Mouse (Mus musculus) hindbrain, embryonic 12.5 days (tissue): Measurements from ENCODE around the gene Scd1. TPM values are rescaled to one million over a fixed set of nuclear protein-coding genes. Genes with fewer than 3 reads are reported as not detected.

Experiments used
- ATAC-seq: fragments of 200-750 bp; cut with Nextera tagmentation; 2 replicates; pipeline ENCODE4 v1.8.0; 2017; ENCODE audit warnings: moderate TSS enrichment; ENCODE audit not compliant: low FRiP score
- H3K27ac ChIP-seq: fragments of 300-500 bp; sonication (generic); 2 replicates; pipeline ENCODE4 v1.5.1; 2016; ENCODE audit warnings: mild to moderate bottlenecking
- H3K27me3 ChIP-seq: fragments of 300-500 bp; sonication (generic); 2 replicates; pipeline ENCODE4 v1.6.1; 2016; ENCODE audit warnings: mild to moderate bottlenecking
- H3K36me3 ChIP-seq: fragments of 300-500 bp; sonication (generic); 2 replicates; pipeline ENCODE4 v1.6.1; 2016; ENCODE audit warnings: mild to moderate bottlenecking
- H3K4me1 ChIP-seq: fragments of 300-500 bp; sonication (generic); 2 replicates; pipeline ENCODE4 v1.6.1; 2016
- H3K4me2 ChIP-seq: fragments of 300-500 bp; sonication (generic); replicated peaks from 2 replicates; pipeline ENCODE4 v1.6.1; 2016; ENCODE audit warnings: mild to moderate bottlenecking
- H3K4me3 ChIP-seq: fragments of 300-500 bp; sonication (generic); 2 replicates; pipeline ENCODE4 v1.5.1; 2016; ENCODE audit warnings: mild to moderate bottlenecking
- H3K9ac ChIP-seq: fragments of 300-500 bp; sonication (generic); 2 replicates; pipeline ENCODE4 v1.6.1; 2016; ENCODE audit warnings: mild to moderate bottlenecking, moderate library complexity
- H3K9me3 ChIP-seq: fragments of 300-500 bp; sonication (generic); replicated peaks from 2 replicates; pipeline ENCODE4 v1.6.1; 2016; ENCODE audit warnings: mild to moderate bottlenecking
- WGBS: fragments of 180-500 bp; shearing (Covaris S2); methylation state at CpG from one replicate; pipeline ENCODE4 v1.1.7; 2016; 5-methylcytosine and 5-hydroxymethylcytosine counted together
- polyA plus RNA-seq: library from polyadenylated mRNA; unstranded; fragments of >200 nt; fragmentation: Nextera tagmentation; extraction: Ambion mirVana; gene quantifications from 2 replicates; pipeline ENCODE4 v1.2.1, GENCODE M21; 2016

The Scd1 gene
- polyA plus RNA-seq, 1 experiment from 2014 or later = 7.8 TPM

GRCm38 (mm10) chr19:44418544-44418943 is 10.9 kb upstream of the Scd1 start:
- Histone ChIP-seq H3K36me3 (no peaks in the 10 kb centered on the region), H3K27ac (no peak overlapping the region), H3K4me3 (no peak overlapping the region), H3K9ac (no peak overlapping the region), H3K27me3 (0 out of 2 replicates have a peak, but pooled peaks cover 3% of the 10 kb centered on the region), H3K9me3 (no peaks in the 10 kb centered on the region), H3K4me2 (no peak overlapping the region), H3K4me1 (no peaks in the 10 kb centered on the region)
- WGBS = 63% methylated on average over 9 of the region's 9 CpGs
- ATAC-seq = no peak

GRCm38 (mm10) chr19:44418061-44418460 is 10.4 kb upstream of the Scd1 start:
- no peak for ATAC-seq
- Histone ChIP-seq H3K4me3 (no peak overlapping the region), H3K36me3 (no peaks in the 10 kb centered on the region), H3K27me3 (0 out of 2 replicates have a peak, but pooled peaks cover 3% of the 10 kb centered on the region), H3K4me1 (no peaks in the 10 kb centered on the region), H3K9ac (no peak overlapping the region), H3K27ac (no peak overlapping the region), H3K9me3 (no peaks in the 10 kb centered on the region), H3K4me2 (no peak overlapping the region)
- 90% methylated on average over 5 of the region's 5 CpGs for WGBS

DNA sequence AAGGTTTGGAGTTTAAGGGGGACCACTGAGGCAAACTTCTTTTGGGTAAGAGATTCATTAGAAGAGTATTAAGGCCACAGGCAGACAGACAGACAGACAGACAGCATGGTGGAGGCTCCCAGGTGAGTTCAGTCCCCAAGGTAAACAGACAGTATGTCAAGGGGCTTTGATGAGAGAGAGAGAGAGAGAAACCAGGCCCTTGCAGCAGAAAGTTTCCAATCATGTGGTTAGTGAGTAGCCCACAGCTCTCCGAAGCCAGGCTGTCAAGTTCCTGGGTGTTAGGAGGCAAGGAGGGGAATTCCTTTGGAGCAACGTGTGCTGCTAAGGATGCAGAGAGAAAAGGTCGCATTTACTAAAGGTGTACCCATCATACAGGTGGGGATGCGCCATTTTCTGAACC is 9.8 kb upstream of the Scd1 start:
- Histone ChIP-seq H3K4me1 (no peaks in the 10 kb centered on the region), H3K4me3 (no peak overlapping the region), H3K27ac (no peak overlapping the region), H3K9ac (no peak overlapping the region), H3K4me2 (no peak overlapping the region), H3K27me3 (0 out of 2 replicates have a peak, but pooled peaks cover 3% of the 10 kb centered on the region), H3K36me3 (no peaks in the 10 kb centered on the region), H3K9me3 (no peaks in the 10 kb centered on the region)
- 65% methylated on average over 4 of the region's 4 CpGs for WGBS
- ATAC-seq = no peak

DNA sequence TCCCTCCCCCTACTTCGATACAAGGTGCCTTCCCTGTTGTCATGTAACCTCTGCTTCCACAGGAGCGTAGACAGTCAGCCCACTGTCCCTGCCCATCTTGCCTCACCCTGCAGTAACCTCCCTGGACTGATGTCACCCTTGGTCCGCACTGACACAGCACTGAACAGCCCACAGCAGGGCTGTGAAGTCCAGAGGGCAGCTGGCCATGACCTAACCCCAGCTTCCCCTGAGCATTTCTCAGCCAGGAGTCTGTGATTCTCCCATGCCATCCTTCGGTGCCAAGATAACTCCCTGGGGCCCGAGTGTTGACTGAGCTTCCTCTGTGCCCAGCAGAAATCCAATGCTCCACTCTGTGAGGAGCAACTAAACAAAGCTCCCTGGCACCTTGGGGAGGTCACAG is 8.6 kb upstream of the Scd1 start:
- H3K9me3 ChIP-seq = no peaks in the 10 kb centered on the region

GRCm38 (mm10) chr19:44415464-44415863 is 7.8 kb upstream of the Scd1 start:
- no peaks in the 10 kb centered on the region for H3K4me1 ChIP-seq
- no peak overlapping the region for H3K27ac ChIP-seq
- no peak overlapping the region for H3K4me3 ChIP-seq
- no peak overlapping the region for H3K9ac ChIP-seq
- WGBS = 89% methylated on average over 5 of the region's 5 CpGs
- no peaks in the 10 kb centered on the region for H3K9me3 ChIP-seq
- H3K36me3 ChIP-seq = no peaks in the 10 kb centered on the region
- H3K4me2 ChIP-seq = no peak overlapping the region
- no peak for ATAC-seq
- H3K27me3 ChIP-seq = 0 out of 2 replicates have a peak, but pooled peaks cover 3% of the 10 kb centered on the region

More for the DNA sequence above, 8.6 kb upstream of the Scd1 start:
- H3K36me3 ChIP-seq = no peaks in the 10 kb centered on the region
- H3K27ac ChIP-seq = no peak overlapping the region
- H3K4me2 ChIP-seq = no peak overlapping the region
- H3K4me3 ChIP-seq = no peak overlapping the region
- no peak overlapping the region for H3K9ac ChIP-seq
- WGBS = 81% methylated on average over 5 of the region's 5 CpGs
- ATAC-seq = no peak
- H3K27me3 ChIP-seq = 0 out of 2 replicates have a peak, but pooled peaks cover 3% of the 10 kb centered on the region
- no peaks in the 10 kb centered on the region for H3K4me1 ChIP-seq

- H3K4me3 ChIP-seq = no peak overlapping the region
- no peak overlapping the region for H3K9ac ChIP-seq
- H3K4me1 ChIP-seq = peaks cover 15% of the 10 kb centered on the region
- no peak for ATAC-seq
- H3K4me2 ChIP-seq = no peak overlapping the region
- H3K9me3 ChIP-seq = no peaks in the 10 kb centered on the region
- H3K36me3 ChIP-seq = no peaks in the 10 kb centered on the region
- H3K27me3 ChIP-seq = no peaks in the 10 kb centered on the region
- 85% methylated on average over 20 of the region's 20 CpGs for WGBS
- no peak overlapping the region for H3K27ac ChIP-seq
Observed at GRCm38 (mm10) chr19:44410269-44410992, 2.8 kb upstream of the Scd1 start.

- Histone ChIP-seq H3K27me3 (no peaks in the 10 kb centered on the region), H3K4me1 (peaks cover 18% of the 10 kb centered on the region), H3K4me3 (peak overlapping the region; percentile 46), H3K27ac (no peak overlapping the region; the same call in 1 of the 2 replicates), H3K36me3 (0 out of 2 replicates have a peak, but pooled peaks cover 6% of the 10 kb centered on the region), H3K9ac (0 out of 2 replicates have a peak overlapping the region, but pooled peaks have one; percentile 50), H3K4me2 (peak overlapping the region; percentile 83), H3K9me3 (no peaks in the 10 kb centered on the region)
- ATAC-seq = no peak
- 76% methylated on average over 4 of the region's 4 CpGs for WGBS
Observed at GRCm38 (mm10) chr19:44408595-44408994, 916 bp upstream of the Scd1 start.

GRCm38 (mm10) chr19:44408223-44408545 is 505 bp upstream of the Scd1 start:
- Histone ChIP-seq H3K4me2 (peak overlapping the region; percentile 83), H3K4me1 (peaks cover 18% of the 10 kb centered on the region), H3K36me3 (0 out of 2 replicates have a peak, but pooled peaks cover 6% of the 10 kb centered on the region), H3K4me3 (peak overlapping the region; percentile 46), H3K9me3 (no peaks in the 10 kb centered on the region), H3K27ac (peak overlapping the region; percentile 75), H3K27me3 (no peaks in the 10 kb centered on the region), H3K9ac (peak overlapping the region; percentile 50)
- peak; percentile 75 for ATAC-seq
- 0% methylated on average over 14 of the region's 14 CpGs for WGBS

GRCm38 (mm10) chr19:44403546-44403945 is 4.1 kb downstream of the Scd1 start:
- H3K36me3 ChIP-seq = peaks cover 39% of the 10 kb centered on the region
- no peak overlapping the region for H3K27ac ChIP-seq
- 82% methylated on average over 6 of the region's 6 CpGs for WGBS
- no peak overlapping the region for H3K9ac ChIP-seq
- peaks cover 17% of the 10 kb centered on the region for H3K4me1 ChIP-seq
- H3K4me2 ChIP-seq = no peak overlapping the region
- H3K9me3 ChIP-seq = no peaks in the 10 kb centered on the region
- no peak for ATAC-seq
- no peak overlapping the region for H3K4me3 ChIP-seq
- H3K27me3 ChIP-seq = no peaks in the 10 kb centered on the region

DNA sequence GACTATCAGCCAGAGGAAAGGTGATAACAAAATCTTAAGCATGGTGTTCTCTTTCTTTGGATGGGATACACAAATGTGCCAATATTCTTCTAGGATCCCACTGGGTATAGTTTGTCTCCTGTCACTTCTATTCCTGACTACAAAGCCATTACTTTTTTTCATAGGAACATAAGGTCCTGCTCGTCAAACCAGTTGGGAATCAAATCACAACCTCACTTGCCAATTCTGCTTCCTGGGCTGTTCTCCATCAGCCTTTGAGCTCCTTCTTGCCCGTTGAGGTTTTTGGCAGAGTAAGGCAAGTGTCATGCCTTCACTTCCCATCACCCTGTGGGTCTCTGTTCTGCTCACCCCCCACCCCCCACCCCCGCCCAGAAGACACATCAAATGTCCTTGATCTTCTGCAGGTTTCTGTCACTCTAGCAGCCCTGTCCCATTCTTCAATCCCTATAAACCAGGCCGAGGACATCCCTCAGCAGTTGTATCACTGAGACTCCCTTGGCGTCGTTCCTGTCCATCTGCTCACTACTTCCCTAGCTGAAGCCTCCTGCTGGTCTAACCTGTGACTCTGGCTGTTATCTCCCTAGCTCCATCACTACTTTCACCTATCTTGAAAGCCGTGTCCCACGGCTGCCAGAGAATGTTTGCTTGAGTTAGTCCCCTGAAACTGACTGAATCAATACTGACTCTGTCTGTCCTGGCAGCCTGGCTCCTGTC is 7.0 kb downstream of the Scd1 start:
- WGBS = 90% methylated on average over 8 of the region's 8 CpGs

DNA sequence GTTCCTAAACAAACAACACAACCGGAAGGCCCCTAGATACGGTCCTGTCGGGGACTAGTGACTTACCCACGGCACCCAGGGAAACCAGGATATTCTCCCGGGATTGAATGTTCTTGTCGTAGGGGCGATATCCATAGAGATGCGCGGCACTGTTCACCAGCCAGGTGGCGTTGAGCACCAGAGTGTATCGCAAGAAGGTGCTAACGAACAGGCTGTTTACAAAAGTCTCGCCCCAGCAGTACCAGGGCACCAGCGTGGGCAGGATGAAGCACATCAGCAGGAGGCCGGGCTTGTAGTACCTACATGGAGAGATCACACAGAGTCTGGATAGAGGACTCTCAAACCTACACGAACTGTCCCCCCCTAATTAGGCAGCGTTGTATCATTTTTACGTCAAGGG is 7.6 kb downstream of the Scd1 start:
- no peak overlapping the region for H3K4me3 ChIP-seq
- no peak for ATAC-seq
- no peak overlapping the region for H3K9ac ChIP-seq
- no peaks in the 10 kb centered on the region for H3K27me3 ChIP-seq
- no peak overlapping the region for H3K27ac ChIP-seq
- no peaks in the 10 kb centered on the region for H3K9me3 ChIP-seq
- peaks cover 56% of the 10 kb centered on the region for H3K36me3 ChIP-seq
- no peak overlapping the region for H3K4me2 ChIP-seq
- 95% methylated on average over 18 of the region's 18 CpGs for WGBS
- H3K4me1 ChIP-seq = no peaks in the 10 kb centered on the region

More for the DNA sequence above, 7.0 kb downstream of the Scd1 start:
- Histone ChIP-seq H3K36me3 (peaks cover 56% of the 10 kb centered on the region), H3K9me3 (no peaks in the 10 kb centered on the region), H3K4me2 (no peak overlapping the region), H3K9ac (no peak overlapping the region), H3K4me3 (no peak overlapping the region), H3K27ac (no peak overlapping the region), H3K4me1 (peaks cover 5% of the 10 kb centered on the region), H3K27me3 (no peaks in the 10 kb centered on the region)
- ATAC-seq = no peak

GRCm38 (mm10) chr19:44396742-44397141 is 10.9 kb downstream of the Scd1 start:
- WGBS = 89% methylated on average over 5 of the region's 5 CpGs
- H3K4me3 ChIP-seq = no peak overlapping the region

More at GRCm38 (mm10) chr19:44396742-44397141, 10.9 kb downstream of the Scd1 start:
- H3K9me3 ChIP-seq = no peaks in the 10 kb centered on the region
- H3K27me3 ChIP-seq = no peaks in the 10 kb centered on the region
- ATAC-seq = no peak
- H3K4me2 ChIP-seq = no peak overlapping the region
- no peak overlapping the region for H3K9ac ChIP-seq
- H3K4me1 ChIP-seq = no peaks in the 10 kb centered on the region
- H3K27ac ChIP-seq = no peak overlapping the region
- peaks cover 45% of the 10 kb centered on the region for H3K36me3 ChIP-seq
